Mouse (Mus musculus): Measurements from ENCODE around the gene Sgpp2.

DNA sequence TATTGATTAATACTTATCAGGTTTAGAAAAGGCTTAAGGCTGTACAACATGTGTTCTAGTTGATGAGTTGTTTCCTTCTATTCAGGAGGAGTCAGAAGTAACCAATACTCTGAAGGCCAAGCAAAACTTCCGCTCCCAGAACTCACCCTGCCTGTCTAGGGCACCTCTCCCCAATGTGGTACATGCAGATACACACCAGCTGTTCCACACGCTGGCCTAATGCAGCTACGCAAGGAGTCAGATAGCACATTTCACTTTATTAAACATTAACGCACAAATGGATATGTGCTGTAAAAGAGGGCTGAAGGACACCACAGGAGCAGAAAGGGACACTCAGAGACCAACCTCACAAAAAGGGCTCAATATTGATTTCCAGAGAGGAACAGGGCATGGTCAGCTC, 114.7 kb downstream of the Sgpp2 start:
- TF ChIP-seq POLR2A (IDR thresholded peaks at IDR 0.05; ENCODE audit: low read depth, low read length) = no peak
- TF ChIP-seq CTCF (IDR thresholded peaks at IDR 0.05; ENCODE audit: extremely low read depth, insufficient read depth, insufficient read length, insufficient replicate concordance) = no peak
